Mouse (Mus musculus) right cerebral cortex, adult 2 months (tissue): Measurements from ENCODE around the gene Gm5089.
"Not testable (repeated sequence)": the region's sequence is repeated elsewhere in the genome, so short reads cannot be mapped to it uniquely, and the experiment has no call there.

Experiments
- DNase-seq, 2 experiments: peaks; one replicate each; pipeline ENCODE4 v3.0.0; 2021 to 2022; ENCODE audit warnings: low spot score in 2 of 2

Gm5089 gene

DNA sequence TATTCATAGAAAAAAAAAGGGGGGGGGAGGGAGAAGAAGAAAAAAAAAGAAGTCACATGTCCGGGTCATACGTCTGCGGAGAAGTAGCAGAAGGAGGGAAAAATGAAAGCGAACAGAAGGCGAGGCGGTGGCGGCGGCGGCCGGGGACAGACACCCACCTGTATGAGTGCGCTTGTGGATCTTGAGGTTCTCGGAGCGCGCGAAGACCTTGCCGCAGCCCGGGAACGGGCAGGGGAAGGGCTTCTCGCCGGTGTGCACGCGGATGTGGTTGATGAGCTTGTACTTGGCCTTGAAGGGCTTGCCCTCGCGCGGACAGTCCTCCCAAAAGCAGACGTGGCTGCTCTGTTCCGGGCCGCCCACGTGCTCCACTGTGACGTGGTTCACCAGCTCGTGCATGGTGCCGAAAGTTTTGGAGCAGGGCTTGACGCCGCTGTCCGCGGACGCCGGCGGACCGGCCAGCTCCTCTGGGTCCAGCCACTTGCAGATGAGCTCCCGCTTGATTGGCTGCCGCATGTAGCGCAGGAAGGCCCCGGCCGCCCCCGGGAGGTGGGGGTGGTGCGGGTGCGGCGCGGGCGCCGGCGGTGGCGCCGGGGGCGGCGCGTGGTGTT lies 12.9 kb upstream of the Gm5089 start:
- not testable (repeated sequence) for DNase-seq

- DNase-seq: no peak
Measured at GRCm38 (mm10) chr14:122463080-122463691, 12.3 kb upstream of the Gm5089 start.

DNA sequence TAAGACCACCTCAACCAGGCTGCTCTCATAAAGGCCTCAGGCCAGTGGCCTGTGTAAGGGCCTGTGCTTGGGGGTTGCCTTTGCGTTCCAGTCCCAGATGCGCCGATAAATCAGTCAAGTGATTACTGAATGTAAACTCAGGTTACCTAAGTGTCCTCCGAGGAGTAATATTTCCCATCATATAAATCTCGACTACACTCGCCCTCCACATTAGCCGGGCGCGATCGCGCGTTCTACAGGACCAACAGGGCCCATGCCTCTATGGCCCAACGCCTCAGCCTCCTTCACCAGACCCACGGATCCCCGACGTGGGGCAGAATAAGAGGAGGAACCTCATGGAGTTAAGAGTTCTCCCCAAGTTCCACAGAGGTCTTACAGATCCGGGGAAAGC lies 11.8 kb upstream of the Gm5089 start:
- no peak for DNase-seq

DNA sequence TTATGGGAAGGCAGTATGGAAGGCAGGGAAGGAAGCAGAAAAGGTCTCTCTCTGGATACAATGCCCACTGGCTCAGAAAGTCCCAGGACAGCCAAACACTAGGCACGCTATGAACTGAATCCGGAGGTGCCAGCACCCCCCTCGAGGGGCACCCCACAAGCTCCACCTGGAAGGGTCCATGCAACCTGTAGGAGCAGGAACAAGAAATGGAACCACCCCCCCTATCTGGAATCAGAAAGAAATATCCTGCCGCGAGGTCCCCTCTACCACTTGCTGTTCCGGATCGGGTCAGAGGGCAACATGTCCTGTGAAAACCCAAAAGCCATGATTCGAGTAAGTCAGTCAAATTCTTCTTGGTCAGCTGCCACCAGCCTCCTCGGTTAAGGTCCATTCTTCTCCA lies 11.1 kb upstream of the Gm5089 start:
- no peak for DNase-seq

- DNase-seq: no peak
Measured at GRCm38 (mm10) chr14:122461500-122461899, 10.6 kb upstream of the Gm5089 start.

DNA sequence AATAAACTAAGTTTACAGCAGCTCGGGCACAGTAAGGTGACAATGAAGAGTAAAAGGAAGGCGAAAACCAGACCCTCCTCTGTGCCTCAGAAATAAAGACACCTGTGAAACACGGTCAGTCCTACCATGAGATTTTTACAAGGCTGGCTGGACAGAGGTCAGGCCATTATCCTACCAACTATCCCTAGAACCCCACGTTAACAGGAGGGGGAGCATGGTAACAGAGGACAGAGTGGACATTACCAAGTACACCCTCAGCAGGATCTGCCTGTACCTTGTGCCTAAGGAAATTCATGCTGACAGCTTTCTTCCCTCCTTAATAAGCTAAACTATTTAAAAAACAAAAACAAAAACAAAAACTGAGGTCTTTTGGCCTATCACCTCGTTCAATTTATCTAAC lies 9.3 kb upstream of the Gm5089 start:
- no peak for DNase-seq

- no peak for DNase-seq
Measured at GRCm38 (mm10) chr14:122459776-122460175, 8.9 kb upstream of the Gm5089 start.

- DNase-seq: not testable (repeated sequence)
Measured at GRCm38 (mm10) chr14:122459332-122459731, 8.4 kb upstream of the Gm5089 start.

DNA sequence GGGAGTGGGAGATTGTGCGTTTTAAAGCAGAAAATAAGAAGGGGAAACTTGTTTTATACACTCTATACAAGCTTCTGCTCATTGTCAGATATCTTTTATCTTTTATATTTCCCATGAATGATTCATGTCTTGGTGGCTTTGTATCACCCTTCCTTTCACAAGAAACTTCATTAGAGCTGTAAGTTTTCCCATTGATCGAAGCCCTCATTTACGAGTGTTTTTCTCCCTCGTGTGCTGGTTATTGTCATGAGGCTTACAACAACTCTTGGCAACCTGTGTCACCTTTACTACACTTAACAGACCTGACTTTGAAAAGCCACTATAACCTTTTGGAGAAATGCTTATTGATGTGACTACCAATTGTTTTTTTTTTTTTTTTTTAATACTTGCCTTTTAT lies 4.6 kb upstream of the Gm5089 start:
- no peak for DNase-seq

- no peak for DNase-seq
Measured at GRCm38 (mm10) chr14:122454901-122455561, 4.1 kb upstream of the Gm5089 start.

DNA sequence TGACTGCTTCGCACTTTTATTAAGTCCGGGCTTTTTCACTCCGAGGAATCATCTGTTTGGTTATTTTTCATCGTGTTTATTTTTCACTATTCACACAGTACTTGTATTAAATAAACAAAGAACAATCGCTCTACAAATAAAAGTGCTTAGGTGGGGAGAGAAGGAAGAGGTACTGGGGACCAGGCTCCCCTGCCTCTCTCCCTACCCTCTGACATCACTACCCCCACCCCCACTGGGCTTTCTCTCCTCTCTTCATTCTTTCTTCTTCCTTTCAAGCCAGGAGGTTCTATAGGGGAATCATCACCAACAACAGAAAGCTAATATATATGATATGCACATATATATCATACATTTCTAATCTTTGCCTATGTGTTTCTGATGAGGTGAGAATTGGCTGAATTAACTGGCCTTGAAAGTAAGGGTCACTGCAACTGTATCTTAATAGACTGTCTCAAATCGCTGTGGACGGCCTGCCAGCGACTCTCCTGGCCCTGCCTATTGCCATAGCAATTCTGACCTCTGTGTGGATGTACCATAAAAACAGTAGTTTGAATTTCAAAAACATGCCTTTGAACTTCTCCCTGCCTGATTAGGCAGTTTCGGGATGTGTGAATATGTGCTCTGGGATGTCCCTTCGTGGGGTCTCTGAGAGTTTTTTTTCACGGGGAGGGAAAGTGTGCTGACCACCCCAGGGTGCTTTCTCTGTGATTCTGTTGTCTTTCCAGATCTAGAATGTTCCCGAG lies 3.3 kb upstream of the Gm5089 start:
- DNase-seq: no peak

DNA sequence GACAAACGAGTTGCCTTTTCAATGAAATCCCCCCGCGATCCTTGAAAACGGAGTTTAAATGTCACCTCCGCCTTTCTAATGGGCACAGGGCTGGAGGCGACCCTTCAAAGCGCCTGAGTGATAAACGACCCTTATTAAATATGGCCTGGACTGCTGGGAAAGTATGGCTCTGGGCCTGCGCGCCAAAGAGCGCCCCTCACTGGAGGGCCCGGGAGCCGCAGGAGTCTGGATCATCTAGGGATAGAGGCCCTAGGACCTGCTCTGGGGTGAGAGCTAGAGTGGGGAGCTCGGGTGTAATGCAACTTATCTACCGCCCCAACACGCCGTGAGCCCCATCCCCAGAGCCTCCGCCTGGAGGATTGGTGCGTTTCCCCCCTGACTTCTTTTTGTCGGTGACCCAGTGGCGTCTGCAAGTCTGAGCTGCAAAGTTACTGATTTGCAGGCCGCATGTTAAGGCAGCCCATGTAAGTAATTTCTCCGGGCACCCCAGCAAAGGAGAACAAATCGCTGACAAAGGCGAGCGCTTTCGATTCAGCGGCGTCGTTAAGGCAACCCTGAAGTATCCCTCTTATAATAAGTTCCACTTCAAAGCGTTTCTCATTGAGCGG lies 2.6 kb upstream of the Gm5089 start:
- peak in 1 of 2 experiments; percentile 63 for DNase-seq

- no peak for DNase-seq
Measured at GRCm38 (mm10) chr14:122452701-122453387, 1.9 kb upstream of the Gm5089 start.

DNA sequence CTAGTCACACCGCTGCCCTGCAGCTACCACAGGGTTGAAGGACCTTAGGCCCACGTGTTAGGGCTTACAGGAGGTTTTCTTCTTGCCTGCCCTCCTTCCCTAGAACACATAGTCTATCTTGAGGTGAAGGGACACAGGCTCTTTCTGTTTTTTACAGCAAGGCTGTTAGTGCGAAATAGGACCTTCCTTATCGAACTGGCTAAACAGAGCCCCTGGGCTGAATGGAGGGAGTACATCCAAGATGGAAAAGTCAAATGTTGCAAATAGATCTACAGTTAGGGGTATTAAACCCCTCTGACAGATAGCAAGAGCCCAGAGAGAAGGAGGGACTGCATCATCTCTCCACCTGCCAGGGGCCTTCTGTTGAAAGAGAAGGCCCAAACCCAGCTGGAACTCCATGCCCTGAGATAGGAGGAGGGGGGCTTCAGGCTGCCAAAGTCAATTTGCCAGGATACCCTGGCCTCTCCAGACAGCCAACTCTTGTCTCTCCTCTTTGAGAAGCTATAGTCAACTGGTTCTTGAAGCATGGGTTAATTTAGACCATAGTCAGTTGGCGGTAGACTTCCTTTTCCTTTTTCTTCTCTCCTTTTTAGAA lies 733 bp upstream of the Gm5089 start:
- no peak for DNase-seq

DNA sequence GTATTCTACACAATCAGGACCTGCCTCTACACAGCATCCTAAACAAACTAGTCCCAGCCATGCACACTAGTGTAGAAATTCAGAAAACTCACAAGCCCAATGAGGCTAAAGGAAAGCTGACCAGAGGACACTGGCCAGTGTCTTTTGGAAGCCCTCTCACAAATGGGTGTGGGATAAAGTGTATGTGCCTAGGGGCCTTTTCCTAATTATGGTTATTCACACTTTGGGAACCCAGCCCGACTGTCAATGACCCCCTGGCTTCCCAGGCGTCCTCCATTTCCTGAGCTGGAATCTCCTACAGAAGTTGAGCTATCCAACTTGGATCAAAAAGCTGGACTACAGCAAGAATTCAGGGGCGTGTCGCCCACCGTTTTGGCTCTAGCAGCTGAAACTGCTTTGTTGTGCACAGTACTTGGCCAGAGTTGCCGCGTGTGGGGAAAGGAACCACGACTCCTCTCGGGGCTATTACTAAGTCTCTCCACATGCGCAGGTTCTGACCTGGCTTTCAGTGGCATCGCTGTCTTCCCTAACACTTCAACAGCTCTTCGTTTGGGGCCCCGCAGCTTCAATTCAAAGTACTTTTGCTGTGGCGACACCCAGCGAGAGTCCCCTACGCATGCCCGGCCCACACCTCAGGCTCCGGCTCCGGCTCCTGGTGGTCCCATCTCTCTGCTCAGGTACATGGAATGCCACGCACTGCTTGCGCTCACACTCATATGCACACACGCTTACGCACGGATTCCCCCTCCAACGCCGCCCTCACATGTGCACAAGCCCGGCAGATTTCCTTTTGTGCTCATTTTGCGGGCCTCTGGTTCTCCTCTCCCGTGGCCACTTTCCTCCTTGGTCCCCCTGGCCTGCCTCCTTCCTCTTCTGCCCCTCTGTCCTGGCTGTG lies 1.1 kb downstream of the Gm5089 start:
- DNase-seq: no peak

- DNase-seq: no peak
Measured at GRCm38 (mm10) chr14:122436850-122437249, 14.1 kb downstream of the Gm5089 start.

- DNase-seq: no peak
Measured at GRCm38 (mm10) chr14:122434039-122434438, 16.9 kb downstream of the Gm5089 start.

- DNase-seq: no peak
Measured at GRCm38 (mm10) chr14:122432558-122432957, 18.4 kb downstream of the Gm5089 start.

- DNase-seq: no peak
Measured at GRCm38 (mm10) chr14:122427654-122428053, 23.3 kb downstream of the Gm5089 start.

GRCm38 (mm10) chr14:122427204-122427560 lies 23.7 kb downstream of the Gm5089 start:
- no peak for DNase-seq
